Mouse (Mus musculus) stomach, postnatal 0 days (tissue): Measurements from ENCODE around the gene Strbp. TPM values are rescaled to one million over a fixed set of nuclear protein-coding genes. Genes with fewer than 3 reads are reported as not detected.

Experiments
- ATAC-seq: fragments of 200-750 bp; cut with Nextera tagmentation; 2 replicates; pipeline ENCODE4 v1.8.0; 2017; ENCODE audit not compliant: low FRiP score, low TSS enrichment
- DNase-seq: peaks from one replicate; pipeline ENCODE4 v3.0.0-alpha.2; 2016; ENCODE audit warnings: low spot score
- H3K27ac ChIP-seq: fragments of 300-500 bp; sonication (generic); replicated peaks from 2 replicates; pipeline ENCODE4 v1.5.1; 2014; ENCODE audit warnings: mild to moderate bottlenecking, control low read depth
- H3K27me3 ChIP-seq: fragments of 300-500 bp; sonication (generic); 2 replicates; pipeline ENCODE4 v1.6.1; 2014; ENCODE audit warnings: low read length; ENCODE audit not compliant: control insufficient read depth, insufficient read depth
- H3K36me3 ChIP-seq: fragments of 300-500 bp; sonication (generic); 2 replicates; pipeline ENCODE4 v1.6.1; 2014; ENCODE audit warnings: low read length, mixed read lengths; ENCODE audit not compliant: control insufficient read depth, insufficient read depth
- H3K4me1 ChIP-seq: fragments of 300-500 bp; sonication (generic); replicated peaks from 2 replicates; pipeline ENCODE4 v1.6.1; 2014; ENCODE audit warnings: antibody characterized with exemption; ENCODE audit not compliant: control insufficient read depth, insufficient read depth
- H3K4me2 ChIP-seq: fragments of 300-500 bp; sonication (generic); replicated peaks from 2 replicates; pipeline ENCODE4 v1.6.1; 2014; ENCODE audit warnings: low read depth, mild to moderate bottlenecking, control low read depth, moderate library complexity
- H3K4me3 ChIP-seq: fragments of 300-500 bp; sonication (generic); 2 replicates; pipeline ENCODE4 v1.5.1; 2014; ENCODE audit warnings: low read depth, low read length, control low read depth
- H3K9ac ChIP-seq: fragments of 300-500 bp; sonication (generic); 2 replicates; pipeline ENCODE4 v1.6.1; 2014; ENCODE audit warnings: mild to moderate bottlenecking, low read length, control low read depth, mixed read lengths
- H3K9me3 ChIP-seq: fragments of 300-500 bp; sonication (generic); 2 replicates; pipeline ENCODE4 v1.6.1; 2016; ENCODE audit warnings: low read length; ENCODE audit not compliant: control insufficient read depth
- CTCF ChIP-seq: IDR thresholded peaks from 2 replicates; pipeline ENCODE4 v1.5.1; 2016; ENCODE audit warnings: antibody characterized with exemption, low read depth, mild to moderate bottlenecking, moderate library complexity
- EP300 ChIP-seq: optimal IDR thresholded peaks from 2 replicates; pipeline ENCODE3; 2016; ENCODE audit warnings: antibody characterized with exemption
- WGBS: fragments of 180-500 bp; shearing (Covaris S2); extraction: QIAGEN DNeasy Blood & Tissue Kit; methylation state at CpG from one replicate; pipeline ENCODE4 v1.1.7; 2014; 5-methylcytosine and 5-hydroxymethylcytosine counted together
- polyA plus RNA-seq: library from polyadenylated mRNA; unstranded; fragments of >200 nt; fragmentation: Nextera tagmentation; extraction: Ambion mirVana; gene quantifications from 2 replicates; pipeline ENCODE4 v1.2.1, GENCODE M21; 2015

Gene Strbp
- polyA plus RNA-seq, 1 experiment from 2014 or later: 29.2 TPM

DNA sequence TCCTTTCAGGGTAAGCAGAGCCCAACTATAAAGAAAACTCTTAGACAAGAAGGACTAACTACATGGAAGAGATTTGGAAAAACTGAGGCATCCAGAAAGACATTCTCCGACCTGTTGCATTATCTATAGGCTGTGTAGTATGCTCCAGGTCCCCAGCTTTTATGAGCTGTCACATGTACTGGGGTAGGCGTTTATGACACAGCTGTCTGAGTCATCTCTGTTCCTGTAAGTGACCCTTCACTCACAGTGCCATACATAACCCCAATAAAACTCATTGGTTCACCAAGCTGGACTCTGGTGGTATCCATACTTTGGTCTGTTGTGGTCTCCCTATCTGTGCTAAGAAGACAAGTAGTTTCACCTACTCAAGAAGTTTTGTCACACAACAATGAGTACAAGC lies 80.3 kb downstream of the Strbp start:
- TF ChIP-seq CTCF (no peak), EP300 (no peak)
- 77% methylated on average over 2 of the region's 2 CpGs for WGBS
- Histone ChIP-seq H3K36me3 (no peaks in the 10 kb centered on the region), H3K9me3 (no peaks in the 10 kb centered on the region), H3K4me3 (no peak overlapping the region), H3K27me3 (no peaks in the 10 kb centered on the region), H3K27ac (no peak overlapping the region), H3K4me1 (no peaks in the 10 kb centered on the region), H3K9ac (no peak overlapping the region), H3K4me2 (no peak overlapping the region)
- no peak for ATAC-seq
- DNase-seq: no peak

- TF ChIP-seq CTCF: no peak
- ATAC-seq: peak; percentile 59; the same call in 1 of the 2 replicates
- no peaks in the 10 kb centered on the region for H3K9me3 ChIP-seq
These were observed 115.7 kb downstream of the Strbp start for GRCm38 (mm10) chr2:37587919-37588318.

GRCm38 (mm10) chr2:37578185-37578584 lies 125.5 kb downstream of the Strbp start:
- H3K9ac ChIP-seq: no peak overlapping the region
- no peak overlapping the region for H3K4me3 ChIP-seq
- H3K4me1 ChIP-seq: no peaks in the 10 kb centered on the region
- ATAC-seq: no peak
- H3K27ac ChIP-seq: no peak overlapping the region
- H3K27me3 ChIP-seq: no peaks in the 10 kb centered on the region
- no peak overlapping the region for H3K4me2 ChIP-seq
- no peaks in the 10 kb centered on the region for H3K9me3 ChIP-seq
- no peak for TF ChIP-seq CTCF
- no peak for TF ChIP-seq EP300
- DNase-seq: no peak
- H3K36me3 ChIP-seq: no peaks in the 10 kb centered on the region
- 84% methylated on average over 2 of the region's 2 CpGs for WGBS

More at GRCm38 (mm10) chr2:37587919-37588318, 115.7 kb downstream of the Strbp start:
- Histone ChIP-seq H3K36me3 (no peaks in the 10 kb centered on the region), H3K4me2 (no peak overlapping the region), H3K9ac (no peak overlapping the region), H3K27me3 (no peaks in the 10 kb centered on the region), H3K27ac (no peak overlapping the region), H3K4me1 (no peaks in the 10 kb centered on the region), H3K4me3 (no peak overlapping the region)
- no peak for DNase-seq

- Histone ChIP-seq H3K9ac (no peak overlapping the region), H3K4me3 (no peak overlapping the region), H3K9me3 (no peaks in the 10 kb centered on the region), H3K27ac (no peak overlapping the region), H3K36me3 (no peaks in the 10 kb centered on the region), H3K4me2 (no peak overlapping the region), H3K27me3 (no peaks in the 10 kb centered on the region), H3K4me1 (no peaks in the 10 kb centered on the region)
- 85% methylated on average over 1 of the region's 1 CpGs for WGBS
- TF ChIP-seq EP300: no peak
- TF ChIP-seq CTCF: no peak
- DNase-seq (no peak), ATAC-seq (no peak)
These were observed 127.0 kb downstream of the Strbp start for GRCm38 (mm10) chr2:37576661-37577060.

- Histone ChIP-seq H3K4me2 (no peak overlapping the region), H3K4me3 (no peak overlapping the region), H3K27me3 (no peaks in the 10 kb centered on the region), H3K9ac (no peak overlapping the region), H3K27ac (no peak overlapping the region), H3K9me3 (no peaks in the 10 kb centered on the region), H3K36me3 (no peaks in the 10 kb centered on the region), H3K4me1 (peaks cover 2% of the 10 kb centered on the region; the same call in 1 of the 2 replicates)
- DNase-seq: no peak
- TF ChIP-seq EP300 (no peak), CTCF (no peak)
- WGBS: 86% methylated on average over 2 of the region's 2 CpGs
- ATAC-seq: no peak
These were observed 131.5 kb downstream of the Strbp start for GRCm38 (mm10) chr2:37572141-37572540.

DNA sequence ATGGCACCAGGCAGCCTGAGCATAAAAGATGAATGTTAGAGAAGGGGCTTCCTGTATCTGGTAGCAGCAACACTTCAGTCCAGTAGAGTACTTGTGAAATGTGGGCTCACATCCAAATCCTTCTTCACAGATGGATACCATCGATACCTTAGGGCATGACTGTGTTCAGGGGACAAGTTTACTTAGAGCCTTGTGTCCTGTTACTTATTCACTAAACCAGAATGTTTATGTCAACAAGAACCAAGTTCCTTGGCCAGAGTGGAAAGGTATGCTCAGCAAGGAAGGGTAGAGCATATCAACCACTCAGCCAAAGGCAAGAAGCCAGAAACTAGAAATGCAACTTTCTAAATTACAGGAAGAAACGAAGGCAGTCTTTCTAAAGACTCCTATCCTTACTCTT lies 133.0 kb downstream of the Strbp start:
- H3K4me1 ChIP-seq: peaks cover 2% of the 10 kb centered on the region; the same call in 1 of the 2 replicates
- no peak overlapping the region for H3K9ac ChIP-seq
- DNase-seq (no peak), ATAC-seq (0 out of 2 replicates have a peak, but pooled peaks have one; percentile 6)
- TF ChIP-seq CTCF: no peak
- TF ChIP-seq EP300: no peak
- H3K9me3 ChIP-seq: no peaks in the 10 kb centered on the region
- H3K4me3 ChIP-seq: no peak overlapping the region
- no peaks in the 10 kb centered on the region for H3K27me3 ChIP-seq
- H3K4me2 ChIP-seq: no peak overlapping the region
- H3K27ac ChIP-seq: no peak overlapping the region; the same call in 1 of the 2 replicates
- WGBS: 38% methylated on average over 2 of the region's 2 CpGs
- H3K36me3 ChIP-seq: 0 out of 2 replicates have a peak, but pooled peaks cover 4% of the 10 kb centered on the region
